Mouse (Mus musculus): Measurements from ENCODE around the gene Zfp109. TPM values are rescaled to one million over a fixed set of nuclear protein-coding genes. Genes with fewer than 3 reads are reported as not detected.

The Zfp109 gene
- polyA plus RNA-seq (2021; fragmentation: Nextera tagmentation): 3.6 and 3.8 TPM in 2 replicates
- long read RNA-seq, experiment 1, partial matches to known transcripts: 0 of 8 reads
- long read RNA-seq, experiment 1, other reads (novel, unspliced or antisense): 4 of 8 reads
- long read RNA-seq, experiment 2, transcript Zfp109-202 (4 exons, 2,932 nt): major isoform, 7 of 29 reads
- long read RNA-seq, experiment 2, partial matches to known transcripts: 0 of 29 reads
- long read RNA-seq, experiment 2, other reads (novel, unspliced or antisense): 21 of 29 reads

GRCm38 (mm10) chr7:24237040-24237791 is at the start of gene Zfp109:
Gene Zfp109 (minus strand): TSS chr7:24237560.

GRCm38 (mm10) chr7:24270288-24270672 is 32.9 kb upstream of the Zfp109 start, which contains the start of gene Zfp93:
Gene Zfp93 (plus strand): TSS chr7:24270420.

GRCm38 (mm10) chr7:24254633-24255474 is 17.5 kb upstream of the Zfp109 start, which contains the start of gene Zfp108:
Gene Zfp108 (plus strand): TSS chr7:24254794.

GRCm38 (mm10) chr7:24211343-24211742 is 26.0 kb downstream of the Zfp109 start, which contains the start of gene Zfp111:
Gene Zfp111 (minus strand): TSS chr7:24211443.

Other genes starting within 250 kb of the Zfp109 start
- gene V1rd19, start 235.9 kb downstream of the Zfp109 start, polyA plus RNA-seq (2021; fragmentation: Nextera tagmentation): not detected in 2 replicates
- gene Vmn1r183, start 184.3 kb downstream of the Zfp109 start, polyA plus RNA-seq (2021; fragmentation: Nextera tagmentation): not detected in 2 replicates
- gene Zfp180, start 155.6 kb downstream of the Zfp109 start, polyA plus RNA-seq (2021; fragmentation: Nextera tagmentation): 18.2 and 19.7 TPM in 2 replicates
- gene Zfp112, start 125.2 kb downstream of the Zfp109 start, polyA plus RNA-seq (2021; fragmentation: Nextera tagmentation): 2.3 TPM in 2 replicates
- gene Zfp235, start 103.4 kb downstream of the Zfp109 start, polyA plus RNA-seq (2021; fragmentation: Nextera tagmentation): 11.1 and 12.1 TPM in 2 replicates
- gene Zfp114, start 62.5 kb downstream of the Zfp109 start, polyA plus RNA-seq (2021; fragmentation: Nextera tagmentation): 0.94 and 1.2 TPM in 2 replicates
- 1.5 and 1.8 TPM in 2 replicates for gene Zfp111, start 26.1 kb downstream of the Zfp109 start, polyA plus RNA-seq (2021; fragmentation: Nextera tagmentation)
- gene Zfp108, start 17.2 kb upstream of the Zfp109 start, polyA plus RNA-seq (2021; fragmentation: Nextera tagmentation): 2.3 and 2.5 TPM in 2 replicates
- gene Zfp93, start 32.9 kb upstream of the Zfp109 start, polyA plus RNA-seq (2021; fragmentation: Nextera tagmentation): 6.3 and 7.2 TPM in 2 replicates
- 12.8 and 14.5 TPM in 2 replicates for gene Zfp61, start 63.7 kb upstream of the Zfp109 start, polyA plus RNA-seq (2021; fragmentation: Nextera tagmentation)
- 10.7 and 11.8 TPM in 2 replicates for gene Zfp94, start 79.1 kb upstream of the Zfp109 start, polyA plus RNA-seq (2021; fragmentation: Nextera tagmentation)
- not detected in 2 replicates for gene Tescl, start 96.4 kb upstream of the Zfp109 start, polyA plus RNA-seq (2021; fragmentation: Nextera tagmentation)
- gene Lypd5, start 111.6 kb upstream of the Zfp109 start, polyA plus RNA-seq (2021; fragmentation: Nextera tagmentation): not detected in 2 replicates
- gene Kcnn4, start 132.7 kb upstream of the Zfp109 start, polyA plus RNA-seq (2021; fragmentation: Nextera tagmentation): 0.72 and 1.2 TPM in 2 replicates
- 11.0 and 11.7 TPM in 2 replicates for gene Smg9, start 162.1 kb upstream of the Zfp109 start, polyA plus RNA-seq (2021; fragmentation: Nextera tagmentation)
- gene Irgc1, start 214.7 kb upstream of the Zfp109 start, polyA plus RNA-seq (2021; fragmentation: Nextera tagmentation): not detected in 2 replicates
- 0.78 and 0.88 TPM in 2 replicates for gene Plaur, start 224.9 kb upstream of the Zfp109 start, polyA plus RNA-seq (2021; fragmentation: Nextera tagmentation)
- gene Cadm4, start 244.5 kb upstream of the Zfp109 start, polyA plus RNA-seq (2021; fragmentation: Nextera tagmentation): 4.5 and 5.0 TPM in 2 replicates

All from layer of hippocampus, adult 6 months (tissue).